Mouse (Mus musculus) E14TG2a.4 (cell line): ENCODE results near the gene Rbfox1.

Experiments used
- CTCF ChIP-seq: conservative IDR thresholded peaks from 2 replicates; pipeline ENCODE4 v1.5.1; 2014; ENCODE audit warnings: low read length
- NANOG ChIP-seq: IDR thresholded peaks from 2 replicates; pipeline ENCODE4 v1.6.1; 2014; ENCODE audit warnings: borderline replicate concordance, low read length, mixed read lengths
- POU5F1 ChIP-seq: IDR thresholded peaks from 2 replicates; pipeline ENCODE4 v1.6.1; 2014; ENCODE audit warnings: low read length, borderline replicate concordance

DNA sequence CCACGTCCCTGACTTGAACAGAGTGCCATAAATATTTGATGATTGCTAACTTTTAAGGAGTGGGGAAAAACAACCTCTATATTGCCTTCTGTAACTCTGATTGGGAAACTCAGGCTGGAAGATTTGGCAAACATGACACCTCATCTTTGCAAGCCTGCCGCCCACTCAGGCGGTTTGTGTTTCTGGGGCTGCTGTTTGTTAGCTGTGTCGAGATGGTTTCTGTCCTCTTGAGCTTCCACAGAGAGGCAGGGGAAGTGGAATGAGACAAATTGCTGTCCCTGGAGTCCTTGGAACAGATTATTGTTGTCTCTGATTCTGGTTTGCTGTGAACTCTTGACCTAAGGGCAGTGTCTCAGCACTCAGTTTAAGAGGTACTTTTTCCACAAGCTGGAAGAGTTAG, 1327.6 kb downstream of the Rbfox1 start:
- TF ChIP-seq CTCF (no peak), POU5F1 (no peak), NANOG (no peak)
